Mouse (Mus musculus): ENCODE data around the gene Tmem192. TPM values are rescaled to one million over a fixed set of nuclear protein-coding genes. Genes with fewer than 3 reads are reported as not detected.

The Tmem192 gene
- polyA plus RNA-seq (2014; fragmentation: Nextera tagmentation; extraction: Ambion mirVana), result 29.1 and 31.9 TPM in 2 replicates

DNA sequence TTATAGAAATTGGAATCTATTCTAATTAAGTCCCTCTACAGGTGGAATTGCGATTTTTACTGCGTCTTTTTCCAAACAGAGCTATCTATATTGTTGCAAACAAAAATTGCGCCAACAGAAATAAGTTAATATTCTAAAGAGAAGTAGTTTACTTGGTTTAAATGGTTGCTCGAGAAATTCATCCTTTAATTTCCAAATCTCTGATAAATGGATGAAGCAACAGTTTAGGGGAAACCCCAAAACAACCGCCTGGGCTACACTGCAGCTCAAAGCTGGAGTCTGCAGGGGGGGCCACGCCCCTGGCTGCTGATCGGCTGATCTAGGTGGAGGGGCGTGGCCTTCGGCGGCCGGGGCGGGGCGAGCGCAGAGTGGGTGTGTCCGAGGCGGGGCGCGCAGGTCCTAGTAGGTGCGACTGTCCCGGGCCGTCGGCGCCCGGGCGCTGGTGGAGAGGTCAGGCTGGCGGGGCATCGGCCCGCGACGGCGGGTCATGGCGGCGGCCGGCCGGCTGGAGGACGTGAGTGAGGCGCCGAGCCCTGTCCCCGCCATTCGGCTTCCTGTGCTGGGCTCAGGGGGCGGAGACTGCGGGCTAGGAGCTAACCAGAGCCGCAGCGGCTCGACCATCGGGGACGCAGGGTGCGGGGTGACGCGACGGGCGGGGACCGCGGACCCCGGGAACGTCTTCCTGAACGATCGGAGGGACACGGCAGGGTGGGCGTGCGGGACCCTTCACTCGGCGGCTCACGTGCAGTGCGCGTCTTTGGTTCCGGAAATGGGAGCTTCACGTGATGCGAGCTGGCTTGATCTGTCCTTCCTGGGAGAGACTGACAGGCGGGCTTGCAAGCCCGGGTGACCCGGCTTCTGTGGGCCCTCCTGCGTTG lies at the start of gene Tmem192:
TSS of gene Tmem192 (plus strand) at position 366 of the 878 bp plus-strand sequence.
- under 1% methylated on average over 66 of the region's 73 CpGs for WGBS
- Histone ChIP-seq H3K4me3 (ENCODE audit: low read depth, low read length) (peak within 1 kb of the TSS; percentile 59), H3K9ac (replicated peaks; ENCODE audit: low read depth, low read length) (peak within 1 kb of the TSS; percentile 53), H3K27ac (ENCODE audit: low read length) (peak within 1 kb of the TSS; percentile 44; the same call in 1 of the 2 replicates), H3K27me3 (ENCODE audit: control insufficient read depth, insufficient read depth, low read length) (no peaks in the 10 kb centered on the region), H3K4me2 (replicated peaks; ENCODE audit: low read depth, low read length) (peak within 1 kb of the TSS; percentile 57), H3K9me3 (ENCODE audit: control insufficient read depth, low read depth, low read length) (no peaks in the 10 kb centered on the region), H3K36me3 (ENCODE audit: control insufficient read depth, insufficient read depth, low read length) (no peaks in the 10 kb centered on the region), H3K4me1 (ENCODE audit: control insufficient read depth, insufficient read depth, low read length) (no peaks in the 10 kb centered on the region)
- ATAC-seq (ENCODE audit: insufficient number of reproducible peaks, insufficient read depth, low FRiP score, low read depth), result peak; percentile 96

DNA sequence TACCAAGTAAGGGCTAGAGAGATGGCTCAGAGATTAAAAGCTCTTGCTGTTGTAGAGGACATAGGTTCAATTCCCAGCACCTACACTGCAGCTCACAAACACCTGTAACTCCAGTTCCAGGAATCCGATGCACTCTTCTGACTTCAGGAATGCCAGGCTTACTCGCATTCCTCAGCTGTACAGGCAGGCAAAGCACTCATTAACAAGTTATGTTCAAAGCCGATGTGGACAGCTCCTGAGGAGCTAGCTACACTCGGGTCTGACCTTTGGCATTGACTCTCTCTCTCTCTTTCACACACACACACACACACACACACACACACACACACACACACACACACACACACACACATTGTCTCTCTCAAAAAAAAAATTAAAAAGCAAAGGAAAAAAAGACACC lies 48.3 kb upstream of the Tmem192 start:
- 18% methylated on average over 4 of the region's 4 CpGs for WGBS
- ATAC-seq (ENCODE audit: insufficient number of reproducible peaks, insufficient read depth, low FRiP score, low read depth), result no peak

DNA sequence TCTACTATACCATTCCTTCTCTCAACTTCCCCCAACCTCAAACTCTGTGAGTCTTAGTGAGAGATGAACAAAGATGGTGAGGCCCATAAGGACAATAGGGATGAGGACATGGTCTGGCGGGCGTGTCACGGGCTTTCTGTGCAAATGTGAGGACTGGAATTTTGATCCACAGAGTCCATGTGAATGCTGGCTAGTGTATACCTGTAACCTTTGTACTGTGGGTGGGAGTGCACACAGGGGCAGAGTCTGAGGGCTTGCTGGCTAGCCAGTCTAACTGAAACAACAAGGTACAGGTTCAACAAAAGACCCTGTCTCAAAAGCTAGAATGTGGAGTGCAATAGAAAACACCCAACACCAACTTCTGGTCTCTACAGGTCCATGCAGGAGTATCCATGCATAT lies 46.3 kb upstream of the Tmem192 start:
- Histone ChIP-seq H3K4me2 (replicated peaks; ENCODE audit: low read depth, low read length) (no peak overlapping the region), H3K4me1 (ENCODE audit: control insufficient read depth, insufficient read depth, low read length) (peaks cover 2% of the 10 kb centered on the region; the same call in 1 of the 2 replicates), H3K36me3 (ENCODE audit: control insufficient read depth, insufficient read depth, low read length) (no peaks in the 10 kb centered on the region), H3K27ac (ENCODE audit: low read length) (no peak overlapping the region), H3K4me3 (ENCODE audit: low read depth, low read length) (no peak overlapping the region), H3K9ac (replicated peaks; ENCODE audit: low read depth, low read length) (no peak overlapping the region), H3K9me3 (ENCODE audit: control insufficient read depth, low read depth, low read length) (no peaks in the 10 kb centered on the region), H3K27me3 (ENCODE audit: control insufficient read depth, insufficient read depth, low read length) (no peaks in the 10 kb centered on the region)
- ATAC-seq (ENCODE audit: insufficient number of reproducible peaks, insufficient read depth, low FRiP score, low read depth), result no peak
- WGBS, result 94% methylated on average over 3 of the region's 3 CpGs

More for the DNA sequence above, 48.3 kb upstream of the Tmem192 start:
- Histone ChIP-seq H3K9ac (replicated peaks; ENCODE audit: low read depth, low read length) (no peak overlapping the region), H3K27me3 (ENCODE audit: control insufficient read depth, insufficient read depth, low read length) (no peaks in the 10 kb centered on the region), H3K9me3 (ENCODE audit: control insufficient read depth, low read depth, low read length) (no peaks in the 10 kb centered on the region), H3K4me3 (ENCODE audit: low read depth, low read length) (no peak overlapping the region), H3K27ac (ENCODE audit: low read length) (no peak overlapping the region), H3K4me2 (replicated peaks; ENCODE audit: low read depth, low read length) (no peak overlapping the region), H3K4me1 (ENCODE audit: control insufficient read depth, insufficient read depth, low read length) (peaks cover 2% of the 10 kb centered on the region; the same call in 1 of the 2 replicates), H3K36me3 (ENCODE audit: control insufficient read depth, insufficient read depth, low read length) (no peaks in the 10 kb centered on the region)

DNA sequence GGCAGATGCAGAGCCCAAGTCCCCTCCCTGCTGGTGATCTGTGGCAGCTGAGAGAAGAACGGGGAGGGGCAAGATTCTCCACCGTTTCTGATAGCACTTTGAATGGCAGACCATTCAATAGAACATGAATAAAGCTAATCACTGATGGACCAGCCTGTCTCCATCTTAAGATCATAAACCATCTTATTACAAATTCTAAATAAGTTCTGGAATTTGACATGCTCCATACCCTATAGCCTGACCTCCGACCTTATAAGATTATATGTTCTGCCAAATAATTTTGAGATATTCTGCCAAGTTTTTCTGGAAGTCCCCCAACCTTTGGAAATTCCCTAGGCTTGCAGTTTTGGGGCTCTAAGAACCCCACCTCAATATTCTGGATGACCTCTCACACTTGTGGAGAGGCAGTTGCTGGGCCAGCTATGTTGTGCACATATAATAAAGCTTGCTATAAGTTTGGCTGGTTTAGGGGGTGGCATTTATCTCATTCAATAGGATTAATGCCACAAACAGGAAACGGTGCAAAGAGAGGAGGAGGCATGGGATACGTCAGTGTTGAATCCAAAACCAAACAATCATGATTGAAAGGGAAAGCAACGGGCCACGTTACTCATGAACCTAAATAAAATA lies 45.3 kb upstream of the Tmem192 start:
- ATAC-seq (ENCODE audit: insufficient number of reproducible peaks, insufficient read depth, low FRiP score, low read depth), result peak; percentile 49; the same call in 1 of the 2 replicates
- Histone ChIP-seq H3K9me3 (ENCODE audit: control insufficient read depth, low read depth, low read length) (no peaks in the 10 kb centered on the region), H3K27ac (ENCODE audit: low read length) (no peak overlapping the region), H3K27me3 (ENCODE audit: control insufficient read depth, insufficient read depth, low read length) (no peaks in the 10 kb centered on the region), H3K4me3 (ENCODE audit: low read depth, low read length) (no peak overlapping the region), H3K36me3 (ENCODE audit: control insufficient read depth, insufficient read depth, low read length) (no peaks in the 10 kb centered on the region), H3K4me1 (ENCODE audit: control insufficient read depth, insufficient read depth, low read length) (peaks cover 2% of the 10 kb centered on the region; the same call in 1 of the 2 replicates), H3K9ac (replicated peaks; ENCODE audit: low read depth, low read length) (no peak overlapping the region), H3K4me2 (replicated peaks; ENCODE audit: low read depth, low read length) (no peak overlapping the region)
- WGBS, result 26% methylated on average over 7 of the region's 7 CpGs

DNA sequence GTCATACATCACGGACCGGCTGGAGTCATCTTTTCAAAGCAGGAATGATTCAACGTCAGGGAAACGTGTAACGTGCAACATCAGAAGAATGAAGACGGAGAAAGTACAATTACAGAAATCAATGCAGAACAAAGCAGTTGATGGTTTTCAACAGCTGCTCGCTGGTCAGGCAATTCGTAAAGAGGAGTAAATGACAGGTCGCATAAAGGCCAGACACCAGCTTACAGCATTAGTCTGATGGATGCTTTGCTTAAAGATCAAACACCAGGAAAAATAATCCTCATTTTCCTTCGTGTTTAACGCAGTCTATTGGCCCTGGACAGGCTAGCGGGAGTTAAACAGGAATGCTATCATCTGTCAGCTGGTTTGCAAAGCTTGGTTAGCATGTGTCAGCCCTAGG lies 44.8 kb upstream of the Tmem192 start:
- ATAC-seq (ENCODE audit: insufficient number of reproducible peaks, insufficient read depth, low FRiP score, low read depth), result no peak
- no peak overlapping the region for H3K9ac ChIP-seq (replicated peaks; ENCODE audit: low read depth, low read length)
- H3K36me3 ChIP-seq (ENCODE audit: control insufficient read depth, insufficient read depth, low read length), result no peaks in the 10 kb centered on the region
- no peak overlapping the region for H3K27ac ChIP-seq (ENCODE audit: low read length)
- 17% methylated on average over 12 of the region's 12 CpGs for WGBS
- H3K4me2 ChIP-seq (replicated peaks; ENCODE audit: low read depth, low read length), result no peak overlapping the region
- H3K4me1 ChIP-seq (ENCODE audit: control insufficient read depth, insufficient read depth, low read length), result peaks cover 2% of the 10 kb centered on the region; the same call in 1 of the 2 replicates
- no peaks in the 10 kb centered on the region for H3K27me3 ChIP-seq (ENCODE audit: control insufficient read depth, insufficient read depth, low read length)
- H3K4me3 ChIP-seq (ENCODE audit: low read depth, low read length), result no peak overlapping the region
- no peaks in the 10 kb centered on the region for H3K9me3 ChIP-seq (ENCODE audit: control insufficient read depth, low read depth, low read length)

DNA sequence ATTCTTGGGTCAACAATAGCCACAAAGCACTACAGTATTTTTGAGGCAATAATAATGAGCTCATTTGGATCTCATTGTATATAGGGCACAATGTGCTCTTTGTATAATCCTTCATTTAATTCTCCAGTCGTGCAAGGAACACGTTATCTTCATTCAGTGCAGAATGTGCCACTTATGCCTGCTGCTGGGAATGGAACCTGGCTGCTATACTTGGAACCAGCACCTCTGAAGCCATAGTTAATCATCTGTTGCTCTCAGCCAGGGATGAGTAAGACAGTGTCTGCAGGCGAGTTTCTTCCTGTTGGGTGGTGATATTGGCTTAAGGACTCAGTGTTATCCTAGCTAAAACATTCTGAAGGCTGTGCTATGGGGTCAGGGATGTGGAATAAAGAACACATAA lies 43.2 kb upstream of the Tmem192 start:
- no peak overlapping the region for H3K4me3 ChIP-seq (ENCODE audit: low read depth, low read length)
- ATAC-seq (ENCODE audit: insufficient number of reproducible peaks, insufficient read depth, low FRiP score, low read depth), result no peak
- 72% methylated on average over 3 of the region's 3 CpGs for WGBS
- H3K4me1 ChIP-seq (ENCODE audit: control insufficient read depth, insufficient read depth, low read length), result peaks cover 2% of the 10 kb centered on the region; the same call in 1 of the 2 replicates
- no peak overlapping the region for H3K27ac ChIP-seq (ENCODE audit: low read length)
- H3K4me2 ChIP-seq (replicated peaks; ENCODE audit: low read depth, low read length), result no peak overlapping the region
- H3K27me3 ChIP-seq (ENCODE audit: control insufficient read depth, insufficient read depth, low read length), result no peaks in the 10 kb centered on the region
- H3K9me3 ChIP-seq (ENCODE audit: control insufficient read depth, low read depth, low read length), result no peaks in the 10 kb centered on the region
- no peak overlapping the region for H3K9ac ChIP-seq (replicated peaks; ENCODE audit: low read depth, low read length)
- H3K36me3 ChIP-seq (ENCODE audit: control insufficient read depth, insufficient read depth, low read length), result no peaks in the 10 kb centered on the region

DNA sequence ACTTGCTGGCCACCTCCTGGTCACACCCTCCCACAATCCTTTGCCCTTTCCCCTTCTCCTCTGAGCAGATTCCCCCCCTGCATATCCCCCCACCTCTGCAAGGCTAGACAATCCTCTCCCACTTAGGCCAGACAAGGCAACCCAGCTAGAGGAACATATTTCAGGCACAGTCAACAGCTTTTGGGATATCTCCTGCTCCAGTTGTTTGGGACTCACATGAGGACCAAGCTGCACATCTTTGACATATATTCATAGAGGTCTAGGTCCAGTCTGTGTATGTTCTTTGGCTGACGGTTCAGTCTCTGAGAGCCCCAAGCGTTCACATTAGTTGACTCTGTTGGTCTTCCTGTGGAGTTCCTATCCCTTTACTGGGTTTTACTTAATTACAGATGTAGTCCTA lies 37.0 kb upstream of the Tmem192 start:
- WGBS, result 95% methylated on average over 2 of the region's 2 CpGs
- no peak for ATAC-seq (ENCODE audit: insufficient number of reproducible peaks, insufficient read depth, low FRiP score, low read depth)
- no peaks in the 10 kb centered on the region for H3K27me3 ChIP-seq (ENCODE audit: control insufficient read depth, insufficient read depth, low read length)
- no peak overlapping the region for H3K4me2 ChIP-seq (replicated peaks; ENCODE audit: low read depth, low read length)
- no peaks in the 10 kb centered on the region for H3K36me3 ChIP-seq (ENCODE audit: control insufficient read depth, insufficient read depth, low read length)
- no peak overlapping the region for H3K4me3 ChIP-seq (ENCODE audit: low read depth, low read length)
- H3K4me1 ChIP-seq (ENCODE audit: control insufficient read depth, insufficient read depth, low read length), result no peaks in the 10 kb centered on the region
- H3K27ac ChIP-seq (ENCODE audit: low read length), result no peak overlapping the region
- no peaks in the 10 kb centered on the region for H3K9me3 ChIP-seq (ENCODE audit: control insufficient read depth, low read depth, low read length)
- H3K9ac ChIP-seq (replicated peaks; ENCODE audit: low read depth, low read length), result no peak overlapping the region

DNA sequence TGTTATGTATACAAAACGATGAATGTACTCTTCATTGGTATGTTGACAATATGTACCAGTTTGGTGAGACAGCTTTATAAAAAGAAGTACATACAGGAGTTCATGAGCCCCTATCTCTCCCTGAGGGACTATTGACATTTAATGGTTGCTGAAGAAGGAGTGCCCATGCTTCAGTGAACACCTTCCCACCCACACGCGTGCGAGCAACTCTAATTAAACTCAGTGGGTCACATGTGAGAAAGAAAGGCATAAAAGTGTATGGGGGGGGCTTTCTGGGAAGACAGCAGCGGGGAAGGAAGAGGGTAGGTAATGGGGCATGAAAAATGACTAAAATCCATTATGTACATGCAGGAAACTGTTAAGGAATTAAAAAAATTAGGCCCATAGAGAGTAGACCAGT lies 30.2 kb upstream of the Tmem192 start:
- no peak overlapping the region for H3K4me2 ChIP-seq (replicated peaks; ENCODE audit: low read depth, low read length)
- no peaks in the 10 kb centered on the region for H3K27me3 ChIP-seq (ENCODE audit: control insufficient read depth, insufficient read depth, low read length)
- 92% methylated on average over 5 of the region's 5 CpGs for WGBS
- H3K4me1 ChIP-seq (ENCODE audit: control insufficient read depth, insufficient read depth, low read length), result no peaks in the 10 kb centered on the region
- H3K9me3 ChIP-seq (ENCODE audit: control insufficient read depth, low read depth, low read length), result no peaks in the 10 kb centered on the region
- H3K4me3 ChIP-seq (ENCODE audit: low read depth, low read length), result no peak overlapping the region
- no peak overlapping the region for H3K27ac ChIP-seq (ENCODE audit: low read length)
- no peak for ATAC-seq (ENCODE audit: insufficient number of reproducible peaks, insufficient read depth, low FRiP score, low read depth)
- H3K9ac ChIP-seq (replicated peaks; ENCODE audit: low read depth, low read length), result no peak overlapping the region
- no peaks in the 10 kb centered on the region for H3K36me3 ChIP-seq (ENCODE audit: control insufficient read depth, insufficient read depth, low read length)
